Mouse (Mus musculus) kidney, postnatal 36 days (tissue): ENCODE results near the gene Mpdz.

Source experiments
- DNase-seq, 2 experiments: peaks; one replicate each; pipeline ENCODE4 v3.0.0; 2021 to 2022; ENCODE audit warnings: mixed read lengths in 2 of 2

Mpdz gene

DNA sequence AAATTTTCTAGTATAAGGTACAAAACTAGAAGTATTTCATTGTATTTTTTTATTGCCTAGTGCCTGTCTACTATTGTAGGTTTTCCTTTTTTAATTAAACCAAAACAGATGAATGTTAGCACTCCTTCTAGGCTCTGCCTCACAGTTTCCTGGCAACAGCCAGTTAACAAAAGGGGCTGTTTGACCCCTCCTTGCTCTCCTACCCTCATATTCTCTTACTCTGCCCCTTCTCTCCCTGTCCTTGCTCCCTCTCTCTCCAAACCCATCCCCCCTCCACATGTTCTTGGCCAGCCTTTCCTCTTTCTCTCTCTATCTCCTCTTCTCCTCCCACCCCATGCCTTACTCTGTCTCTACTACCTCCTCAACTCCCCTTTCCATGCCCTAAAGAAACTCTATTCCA is 53.4 kb downstream of the Mpdz start:
- DNase-seq: no peak

GRCm38 (mm10) chr4:81387644-81388043 is 55.0 kb downstream of the Mpdz start:
- DNase-seq: no peak

- no peak for DNase-seq
These were observed 70.3 kb downstream of the Mpdz start for GRCm38 (mm10) chr4:81372355-81372754.

DNA sequence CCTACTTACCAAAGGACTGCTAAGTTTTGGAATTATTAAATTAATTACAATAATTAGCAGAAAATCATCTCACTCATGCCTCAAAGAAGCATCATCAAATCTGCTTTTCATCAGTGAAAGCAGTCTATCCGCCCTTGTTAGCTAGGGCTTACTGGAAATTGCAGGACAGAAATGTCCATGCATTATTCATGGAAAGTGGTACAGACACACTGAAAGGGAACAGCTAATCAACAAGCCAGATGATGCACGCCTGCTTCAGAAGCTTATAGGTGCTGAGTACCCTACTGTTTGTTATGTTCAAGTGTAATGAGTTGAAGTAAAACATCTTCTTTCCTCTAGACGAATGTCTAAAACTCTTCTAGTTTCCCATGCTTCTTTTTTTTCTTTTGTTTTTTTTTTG is 91.2 kb downstream of the Mpdz start:
- DNase-seq: no peak

- no peak for DNase-seq
These were observed 94.0 kb downstream of the Mpdz start for GRCm38 (mm10) chr4:81348646-81349045.

GRCm38 (mm10) chr4:81345141-81345540 is 97.5 kb downstream of the Mpdz start:
- no peak for DNase-seq

GRCm38 (mm10) chr4:81333628-81333991 is 109.0 kb downstream of the Mpdz start:
- DNase-seq: no peak

GRCm38 (mm10) chr4:81332901-81333627 is 109.6 kb downstream of the Mpdz start:
- DNase-seq: no peak

DNA sequence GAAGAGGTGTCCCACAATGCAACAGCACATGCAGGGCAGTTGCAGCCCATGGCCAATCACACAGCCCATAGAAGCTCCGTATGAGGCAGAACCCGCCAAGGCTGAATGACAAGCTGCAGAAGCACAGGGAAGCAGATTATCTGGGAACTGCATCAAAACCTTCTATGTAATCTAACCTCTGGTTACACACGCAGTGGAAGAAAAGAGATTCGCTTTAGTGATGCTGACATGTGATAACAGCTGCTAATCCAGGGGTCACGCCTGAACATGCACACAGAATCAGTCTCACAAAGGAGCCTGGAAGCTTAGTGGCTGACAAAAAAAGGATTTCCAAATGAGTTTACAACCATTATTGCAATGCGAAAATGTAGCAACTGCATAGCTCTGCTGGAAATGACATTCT is 110.2 kb downstream of the Mpdz start:
- no peak for DNase-seq

GRCm38 (mm10) chr4:81327694-81328093 is 114.9 kb downstream of the Mpdz start:
- DNase-seq: no peak

- DNase-seq: no peak
These were observed 118.8 kb downstream of the Mpdz start for GRCm38 (mm10) chr4:81323853-81324252.

DNA sequence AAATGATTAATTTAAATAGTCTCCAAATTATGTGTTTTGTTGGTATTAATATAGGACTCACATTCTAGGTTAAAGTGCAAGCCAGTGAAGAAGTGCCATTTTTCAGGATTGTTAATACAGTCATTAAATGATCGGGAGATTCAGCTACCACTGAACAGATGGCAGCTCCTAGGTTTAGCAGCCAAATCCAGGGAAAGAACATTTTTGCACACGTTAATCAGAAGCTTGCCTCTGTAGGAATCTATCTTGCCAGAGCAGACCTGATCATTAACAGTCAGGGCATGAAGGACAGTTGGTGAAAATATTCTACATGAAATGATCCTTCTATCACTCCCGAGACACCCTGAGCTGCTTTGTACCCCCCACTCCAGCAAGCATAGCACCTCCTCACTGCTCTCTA is 120.4 kb downstream of the Mpdz start:
- no peak for DNase-seq

DNA sequence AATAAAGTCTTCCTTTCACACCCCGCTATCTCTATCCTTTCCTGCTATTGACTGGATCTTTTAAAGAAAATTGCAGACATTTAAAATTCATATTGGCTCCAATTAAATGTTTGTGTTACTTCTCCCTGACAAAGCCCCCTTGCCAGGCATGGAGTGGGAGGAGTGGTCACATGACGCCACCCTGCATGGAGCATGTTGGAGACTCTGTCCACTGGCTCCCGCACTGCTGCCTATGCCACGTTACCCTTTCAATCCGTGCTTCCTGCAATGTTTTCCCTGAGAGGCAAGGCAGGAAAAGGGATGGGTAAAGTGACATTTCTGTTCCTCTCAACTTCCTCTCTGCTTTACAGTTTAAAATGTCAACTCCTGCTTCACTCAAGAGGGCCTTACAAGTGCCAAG is 128.0 kb downstream of the Mpdz start:
- peak; percentile 8 to 11 for DNase-seq

GRCm38 (mm10) chr4:81313246-81313645 is 129.4 kb downstream of the Mpdz start:
- no peak for DNase-seq

DNA sequence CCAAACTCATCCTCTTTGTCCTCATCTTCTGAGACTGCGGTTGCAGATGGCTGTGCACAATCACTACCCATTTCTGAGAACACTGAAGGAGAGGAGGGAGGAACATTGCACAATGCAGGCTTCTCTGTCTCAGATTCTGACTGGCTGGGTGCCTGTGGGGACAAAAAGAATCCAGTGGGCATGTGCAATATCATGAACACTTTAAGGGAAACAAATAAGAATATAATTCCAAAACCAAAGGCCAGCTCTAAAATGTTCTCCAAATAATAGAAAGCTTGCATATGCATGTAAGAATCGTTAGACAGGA is 132.5 kb downstream of the Mpdz start:
- no peak for DNase-seq

DNA sequence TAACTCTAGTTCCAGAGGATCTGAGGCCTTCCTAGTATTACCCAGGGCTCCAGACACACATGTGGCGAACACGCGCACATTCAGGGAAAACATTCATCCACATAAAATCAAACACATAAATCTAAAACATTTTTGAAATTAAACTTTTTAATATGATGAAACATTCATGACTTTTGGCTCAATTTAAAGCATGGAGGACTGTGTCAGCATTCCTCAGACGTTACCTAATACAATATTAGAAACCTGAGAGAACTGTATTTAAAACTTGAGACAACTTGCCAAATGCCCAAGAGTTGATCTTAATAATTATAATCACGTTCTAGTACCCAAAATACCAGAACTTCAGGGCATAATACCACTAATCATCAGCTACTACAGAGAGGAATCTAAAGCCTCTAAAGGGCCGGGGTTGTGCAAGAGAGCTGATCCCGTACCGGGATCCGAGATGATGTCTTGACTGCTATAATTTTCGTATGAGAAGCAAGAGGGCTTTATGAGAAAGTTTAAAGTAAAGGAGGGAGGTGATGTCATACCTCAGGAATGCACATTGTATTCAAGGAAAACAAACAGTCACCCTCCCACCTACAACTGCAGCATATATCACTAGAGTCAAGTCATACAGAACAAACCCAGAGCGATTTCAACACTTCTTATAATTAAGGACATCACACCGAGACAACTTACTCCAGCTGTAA is 133.0 kb downstream of the Mpdz start:
- no peak for DNase-seq

- no peak for DNase-seq
These were observed 134.9 kb downstream of the Mpdz start for GRCm38 (mm10) chr4:81307596-81308265.

DNA sequence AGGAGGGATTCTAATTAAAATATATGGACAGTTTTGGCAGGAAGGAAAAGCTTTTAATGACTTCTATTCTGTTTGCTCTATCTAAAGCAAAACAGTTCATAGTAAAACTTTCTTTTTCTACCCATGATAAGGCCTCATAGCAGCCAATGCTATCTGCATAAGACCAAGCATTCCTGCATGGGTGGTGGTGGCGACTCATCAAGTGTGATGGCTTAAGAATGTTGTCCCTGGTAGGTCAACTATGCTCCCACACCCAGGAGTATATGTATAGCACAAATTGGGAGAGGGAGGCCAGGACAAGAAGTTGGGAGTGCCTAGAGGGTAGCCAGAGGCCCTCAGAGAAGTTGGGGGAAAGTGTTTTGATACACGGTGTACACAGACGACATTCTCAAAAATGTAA is 140.6 kb downstream of the Mpdz start:
- no peak for DNase-seq

DNA sequence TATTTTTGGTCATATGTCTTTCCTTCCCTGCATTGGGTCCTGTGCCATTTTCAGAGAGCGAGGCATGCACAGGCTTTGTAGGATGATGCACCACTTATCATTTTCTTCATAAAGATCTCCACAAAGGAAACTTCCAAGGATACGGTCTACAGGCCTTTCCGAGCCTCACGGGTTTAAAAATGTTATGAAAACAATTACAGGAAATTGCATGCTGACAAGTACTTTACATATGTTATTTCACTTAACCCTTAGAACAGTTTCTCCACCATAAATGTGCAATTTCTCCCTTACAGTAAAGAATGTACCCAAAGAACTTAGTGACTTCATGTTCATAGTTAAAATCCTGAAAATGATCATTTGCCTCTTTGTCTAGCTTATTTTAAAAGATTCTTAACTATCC is 144.2 kb downstream of the Mpdz start:
- no peak for DNase-seq

DNA sequence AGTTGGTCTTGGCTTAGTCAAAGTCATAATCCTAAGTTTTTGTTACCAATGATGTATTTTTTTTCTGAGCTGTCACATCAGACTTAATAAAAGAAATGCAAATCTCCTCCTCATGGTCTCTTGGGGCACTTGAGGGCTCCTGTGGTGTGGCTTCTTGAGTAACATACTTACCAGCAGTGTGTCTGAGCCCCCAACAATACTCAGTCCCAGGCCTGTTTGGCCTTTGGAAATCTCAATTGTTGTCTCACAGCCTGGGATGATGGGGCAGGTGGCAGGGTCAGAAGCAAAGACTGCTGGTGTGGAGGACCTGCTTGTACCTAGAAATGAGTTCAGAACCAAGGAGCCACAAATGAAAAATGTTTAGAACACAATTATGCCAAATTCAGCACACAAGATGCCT is 149.3 kb downstream of the Mpdz start:
- DNase-seq: no peak

- no peak for DNase-seq
These were observed 157.1 kb downstream of the Mpdz start for GRCm38 (mm10) chr4:81285564-81285963.

DNA sequence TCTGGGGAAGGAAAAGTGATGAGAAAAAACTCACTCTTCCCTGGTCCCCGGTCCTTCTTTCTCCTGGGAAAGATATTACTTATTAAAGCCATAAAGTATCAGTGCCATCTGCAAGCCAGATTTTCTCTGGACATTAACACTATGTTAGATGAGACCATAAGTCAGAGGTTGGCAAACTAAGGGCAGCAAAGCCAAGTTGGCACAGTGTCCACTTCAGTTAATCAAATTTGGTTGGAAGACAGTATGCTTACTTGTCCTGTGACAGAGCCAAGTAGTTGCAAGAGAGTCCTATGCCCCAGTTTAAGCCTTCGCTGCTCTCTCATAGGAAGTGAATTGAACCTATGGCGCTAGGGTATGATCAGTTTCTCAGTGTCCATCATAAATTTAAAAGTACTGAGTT is 159.0 kb downstream of the Mpdz start:
- DNase-seq: no peak

DNA sequence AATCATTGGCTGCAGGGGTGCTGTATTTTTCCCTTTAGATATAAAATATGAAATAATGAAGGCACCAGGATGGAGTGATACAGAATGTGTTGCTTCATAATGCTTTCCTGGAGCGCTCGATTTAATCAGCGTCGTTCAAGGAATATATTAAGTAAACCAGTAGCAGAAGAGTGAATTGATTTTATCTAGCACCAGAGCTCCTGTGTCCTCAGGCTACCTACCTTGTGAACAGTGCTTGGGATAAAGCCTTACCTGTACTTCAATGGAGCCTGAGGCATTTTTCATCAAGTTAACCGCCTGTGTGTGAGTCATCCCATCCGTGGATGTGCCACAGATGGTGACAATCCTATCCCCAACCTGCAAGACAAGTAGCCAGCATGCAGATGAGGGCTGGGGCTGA is 159.5 kb downstream of the Mpdz start:
- DNase-seq: no peak

DNA sequence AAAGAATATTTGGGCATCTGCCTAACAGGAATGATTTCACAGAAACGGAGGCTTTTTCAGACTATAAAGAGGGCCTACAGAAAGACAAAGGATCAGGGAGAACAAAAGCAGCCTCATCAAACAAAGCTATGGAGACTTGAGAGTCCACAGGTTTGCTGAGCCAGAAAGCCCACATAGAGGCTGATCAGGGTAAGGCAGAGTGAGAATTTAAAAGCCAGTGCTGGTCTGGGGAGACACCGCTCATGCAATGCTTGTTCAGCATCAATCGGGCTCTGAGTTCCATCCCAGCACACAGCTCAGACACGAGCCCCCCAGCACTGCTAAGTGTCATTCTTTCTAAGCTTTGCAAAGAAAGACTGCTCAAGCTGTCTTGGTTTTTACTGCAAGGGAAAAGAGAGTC is 162.5 kb downstream of the Mpdz start:
- no peak for DNase-seq
